Mouse (Mus musculus): ENCODE data around the gene Aifm2.

DNA sequence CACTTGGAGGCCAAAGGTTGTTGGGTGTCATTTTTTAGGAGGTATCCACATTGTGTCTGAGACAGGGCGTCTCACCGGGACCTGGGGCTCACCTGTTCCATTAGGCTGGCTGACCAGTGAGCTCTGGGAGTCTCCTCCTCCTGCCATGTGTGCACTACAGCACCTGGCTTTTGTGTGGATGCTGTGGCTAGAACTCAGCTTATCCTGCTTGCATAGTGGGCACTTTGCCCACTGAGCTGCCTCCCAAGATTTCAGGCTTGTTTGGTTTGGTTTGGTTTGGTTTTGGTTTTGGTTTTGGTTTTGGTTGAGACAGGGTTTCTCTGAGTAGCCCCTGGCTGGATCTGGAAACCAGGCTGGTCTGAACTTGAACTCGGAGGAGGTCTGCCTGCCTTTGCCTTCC, 7.2 kb downstream of the Aifm2 start:
- TF ChIP-seq E2F4 (IDR thresholded peaks at IDR 0.05; ENCODE audit: insufficient read depth) (no peak), POLR2A (IDR thresholded peaks at IDR 0.05; ENCODE audit: insufficient read length, low read depth) (no peak)
